Mouse (Mus musculus): ENCODE measurements around the gene Mapkap1. TPM values are rescaled to one million over a fixed set of nuclear protein-coding genes. Genes with fewer than 3 reads are reported as not detected.

Mapkap1 gene
- polyA plus RNA-seq, 1 experiment = 49.4 TPM

DNA sequence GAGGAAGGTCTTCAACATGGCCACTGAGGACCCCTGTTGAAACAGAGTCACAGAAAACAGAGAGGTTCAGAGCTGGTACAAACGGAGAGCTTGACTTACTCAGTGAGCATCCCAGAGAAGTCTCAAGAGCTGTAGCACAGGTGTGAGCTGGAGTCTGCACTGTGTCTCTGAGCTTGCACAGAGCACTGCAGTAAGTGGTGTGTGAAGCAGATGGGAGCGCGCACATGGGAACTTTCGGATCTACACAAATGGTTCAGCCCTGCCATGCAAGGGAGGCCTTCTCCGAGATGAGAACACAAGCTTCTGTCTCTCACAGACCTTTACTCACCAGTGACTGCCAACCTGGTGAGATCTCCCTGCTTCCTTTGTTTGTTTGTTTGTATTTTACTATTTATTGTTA lies 103.3 kb downstream of the Mapkap1 start:
- no peak for DNase-seq
- 93% methylated on average over 5 of the region's 5 CpGs for WGBS
- no peak for TF ChIP-seq POLR2A (IDR thresholded peaks at IDR 0.05; ENCODE audit: low read depth, low read length)
- no peak for TF ChIP-seq CTCF (conservative IDR thresholded peaks at IDR 0.05; ENCODE audit: insufficient read depth, insufficient read length, low read depth, low read length)

DNA sequence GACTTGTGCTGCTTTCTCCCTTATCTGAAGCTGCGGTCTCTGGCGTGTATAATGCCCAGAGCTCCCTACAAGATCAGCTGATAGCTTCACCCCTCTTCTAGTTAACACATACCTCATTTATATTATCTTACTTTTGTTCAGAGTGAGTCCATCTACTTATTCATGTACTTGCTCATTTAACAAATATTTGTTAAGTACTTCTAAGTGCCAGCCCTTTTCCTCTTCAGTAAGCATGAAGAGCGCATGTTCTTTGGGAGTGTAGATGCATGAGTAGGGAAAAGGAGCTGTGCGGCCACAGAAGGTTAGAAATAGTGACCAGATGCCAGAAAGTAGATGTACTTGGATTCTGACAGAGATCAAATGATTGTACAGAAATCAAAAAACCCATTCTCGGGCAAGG lies 108.7 kb downstream of the Mapkap1 start:
- 85% methylated on average over 5 of the region's 5 CpGs for WGBS
- no peak for TF ChIP-seq CTCF (conservative IDR thresholded peaks at IDR 0.05; ENCODE audit: insufficient read depth, insufficient read length, low read depth, low read length)
- TF ChIP-seq POLR2A (IDR thresholded peaks at IDR 0.05; ENCODE audit: low read depth, low read length) = no peak
- H3K4me1 ChIP-seq (ENCODE audit: control insufficient read depth, insufficient read depth, low read length) = no peaks in the 10 kb centered on the region
- H3K4me3 ChIP-seq (ENCODE audit: insufficient read depth, low read depth, low read length) = no peak overlapping the region
- DNase-seq = no peak
- no peaks in the 10 kb centered on the region for H3K27me3 ChIP-seq (replicated peaks; ENCODE audit: control insufficient read depth, insufficient read depth, low read length)
- no peak overlapping the region for H3K27ac ChIP-seq (ENCODE audit: insufficient read depth, low read depth, low read length)
- H3K36me3 ChIP-seq (ENCODE audit: control insufficient read depth, insufficient read depth, low read length) = no peaks in the 10 kb centered on the region

More for the DNA sequence above, 103.3 kb downstream of the Mapkap1 start:
- H3K36me3 ChIP-seq (ENCODE audit: control insufficient read depth, insufficient read depth, low read length) = no peaks in the 10 kb centered on the region
- H3K27ac ChIP-seq (ENCODE audit: insufficient read depth, low read depth, low read length) = no peak overlapping the region
- H3K4me3 ChIP-seq (ENCODE audit: insufficient read depth, low read depth, low read length) = no peak overlapping the region
- no peaks in the 10 kb centered on the region for H3K4me1 ChIP-seq (ENCODE audit: control insufficient read depth, insufficient read depth, low read length)
- H3K27me3 ChIP-seq (replicated peaks; ENCODE audit: control insufficient read depth, insufficient read depth, low read length) = no peaks in the 10 kb centered on the region

DNA sequence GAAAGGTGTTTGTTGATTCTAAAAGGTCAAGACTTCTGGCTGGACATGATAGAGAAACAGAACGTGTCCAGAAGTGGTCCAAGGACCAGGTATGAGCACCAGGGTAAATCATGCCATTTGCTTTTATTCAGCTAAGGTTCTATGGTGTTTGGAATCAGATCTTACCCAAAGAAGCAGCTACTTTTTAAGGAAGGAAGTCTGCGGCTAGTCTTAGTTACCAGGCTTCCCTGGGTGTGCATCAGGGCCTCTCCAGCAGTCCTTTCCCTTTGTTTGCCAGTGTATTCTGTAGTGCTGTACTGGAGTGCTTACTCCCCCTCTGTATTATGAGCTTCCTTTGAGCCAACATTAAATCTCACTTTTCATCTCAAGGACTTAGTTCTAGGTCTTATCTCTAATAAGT lies 111.5 kb downstream of the Mapkap1 start:
- Histone ChIP-seq H3K27ac (ENCODE audit: insufficient read depth, low read depth, low read length) (no peak overlapping the region), H3K4me3 (ENCODE audit: insufficient read depth, low read depth, low read length) (no peak overlapping the region), H3K36me3 (ENCODE audit: control insufficient read depth, insufficient read depth, low read length) (no peaks in the 10 kb centered on the region), H3K27me3 (replicated peaks; ENCODE audit: control insufficient read depth, insufficient read depth, low read length) (no peaks in the 10 kb centered on the region), H3K4me1 (ENCODE audit: control insufficient read depth, insufficient read depth, low read length) (no peaks in the 10 kb centered on the region)
- DNase-seq = no peak
- WGBS = 72% methylated on average over 2 of the region's 2 CpGs
- TF ChIP-seq POLR2A (IDR thresholded peaks at IDR 0.05; ENCODE audit: low read depth, low read length) = no peak
- no peak for TF ChIP-seq CTCF (conservative IDR thresholded peaks at IDR 0.05; ENCODE audit: insufficient read depth, insufficient read length, low read depth, low read length)

DNA sequence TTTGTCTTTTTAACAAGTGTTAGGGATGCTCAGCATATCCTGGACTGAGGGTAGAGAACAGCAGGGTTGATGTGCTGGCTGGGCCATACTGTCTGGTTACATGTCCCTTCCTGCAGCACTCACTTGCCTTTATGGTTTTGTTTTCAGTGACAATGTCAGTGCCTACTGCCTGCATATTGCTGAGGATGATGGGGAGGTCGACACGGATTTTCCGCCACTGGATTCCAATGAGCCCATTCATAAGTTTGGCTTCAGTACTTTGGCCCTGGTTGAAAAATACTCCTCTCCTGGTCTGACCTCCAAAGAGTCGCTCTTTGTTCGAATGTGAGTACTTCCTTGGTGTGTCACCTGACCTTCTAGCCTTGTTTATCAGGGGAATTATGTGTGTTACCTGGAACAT lies 112.0 kb downstream of the Mapkap1 start:
- DNase-seq = no peak
- H3K27ac ChIP-seq (ENCODE audit: insufficient read depth, low read depth, low read length) = no peak overlapping the region
- H3K36me3 ChIP-seq (ENCODE audit: control insufficient read depth, insufficient read depth, low read length) = no peaks in the 10 kb centered on the region
- 83% methylated on average over 5 of the region's 5 CpGs for WGBS
- TF ChIP-seq CTCF (conservative IDR thresholded peaks at IDR 0.05; ENCODE audit: insufficient read depth, insufficient read length, low read depth, low read length) (no peak), POLR2A (IDR thresholded peaks at IDR 0.05; ENCODE audit: low read depth, low read length) (no peak)
- H3K4me1 ChIP-seq (ENCODE audit: control insufficient read depth, insufficient read depth, low read length) = no peaks in the 10 kb centered on the region
- H3K4me3 ChIP-seq (ENCODE audit: insufficient read depth, low read depth, low read length) = no peak overlapping the region
- no peaks in the 10 kb centered on the region for H3K27me3 ChIP-seq (replicated peaks; ENCODE audit: control insufficient read depth, insufficient read depth, low read length)

DNA sequence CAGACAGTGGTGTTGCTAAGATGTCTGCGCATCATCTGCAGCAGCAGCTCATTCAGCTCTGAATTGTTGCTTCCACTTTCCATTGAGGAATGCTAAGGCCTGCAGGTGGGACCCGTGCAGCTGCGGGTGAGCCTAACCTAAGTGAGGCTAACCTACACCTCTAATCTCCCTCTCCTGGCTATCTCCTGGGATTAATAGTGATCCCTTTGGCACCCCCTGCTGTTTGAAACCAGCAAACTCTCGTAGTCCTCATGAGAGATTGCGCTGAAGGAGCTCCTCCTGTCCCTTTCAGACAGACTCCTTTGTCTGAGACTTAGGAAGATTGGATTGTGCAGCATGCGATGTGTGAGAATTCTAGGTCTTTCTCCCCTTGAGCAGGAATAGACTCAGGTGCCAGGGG lies 113.0 kb downstream of the Mapkap1 start:
- 46% methylated on average over 6 of the region's 6 CpGs for WGBS
- Histone ChIP-seq H3K36me3 (ENCODE audit: control insufficient read depth, insufficient read depth, low read length) (no peaks in the 10 kb centered on the region), H3K4me3 (ENCODE audit: insufficient read depth, low read depth, low read length) (no peak overlapping the region), H3K27ac (ENCODE audit: insufficient read depth, low read depth, low read length) (no peak overlapping the region), H3K27me3 (replicated peaks; ENCODE audit: control insufficient read depth, insufficient read depth, low read length) (no peaks in the 10 kb centered on the region), H3K4me1 (ENCODE audit: control insufficient read depth, insufficient read depth, low read length) (no peaks in the 10 kb centered on the region; the same call in 1 of the 2 replicates)
- no peak for TF ChIP-seq POLR2A (IDR thresholded peaks at IDR 0.05; ENCODE audit: low read depth, low read length)
- peak; percentile 57 for TF ChIP-seq CTCF (conservative IDR thresholded peaks at IDR 0.05; ENCODE audit: insufficient read depth, insufficient read length, low read depth, low read length)
- peak; percentile 54 for DNase-seq

DNA sequence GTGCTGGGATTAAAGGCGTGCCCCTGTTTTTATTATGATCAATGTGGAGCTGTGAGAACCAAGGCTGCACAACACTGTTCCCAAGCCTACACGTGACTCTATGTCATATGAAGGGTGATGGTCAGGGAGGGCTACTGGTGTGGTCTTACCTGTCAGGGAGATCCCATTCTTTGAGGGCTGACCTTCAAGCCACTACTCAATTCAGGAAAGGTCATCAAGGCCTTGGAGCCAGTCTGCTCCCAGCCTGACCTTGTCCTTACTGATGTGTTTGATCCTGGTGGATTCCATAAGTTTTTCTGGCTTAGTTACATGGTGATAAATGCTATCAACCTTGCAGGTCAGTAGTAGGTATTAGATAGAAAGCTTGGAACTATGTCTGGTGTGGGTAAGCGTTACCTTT lies 114.8 kb downstream of the Mapkap1 start:
- Histone ChIP-seq H3K4me3 (ENCODE audit: insufficient read depth, low read depth, low read length) (no peak overlapping the region), H3K4me1 (ENCODE audit: control insufficient read depth, insufficient read depth, low read length) (peaks cover 5% of the 10 kb centered on the region; the same call in 1 of the 2 replicates), H3K36me3 (ENCODE audit: control insufficient read depth, insufficient read depth, low read length) (no peaks in the 10 kb centered on the region), H3K27ac (ENCODE audit: insufficient read depth, low read depth, low read length) (no peak overlapping the region), H3K27me3 (replicated peaks; ENCODE audit: control insufficient read depth, insufficient read depth, low read length) (no peaks in the 10 kb centered on the region)
- TF ChIP-seq CTCF (conservative IDR thresholded peaks at IDR 0.05; ENCODE audit: insufficient read depth, insufficient read length, low read depth, low read length) = no peak
- no peak for TF ChIP-seq POLR2A (IDR thresholded peaks at IDR 0.05; ENCODE audit: low read depth, low read length)
- 91% methylated on average over 3 of the region's 3 CpGs for WGBS
- no peak for DNase-seq

DNA sequence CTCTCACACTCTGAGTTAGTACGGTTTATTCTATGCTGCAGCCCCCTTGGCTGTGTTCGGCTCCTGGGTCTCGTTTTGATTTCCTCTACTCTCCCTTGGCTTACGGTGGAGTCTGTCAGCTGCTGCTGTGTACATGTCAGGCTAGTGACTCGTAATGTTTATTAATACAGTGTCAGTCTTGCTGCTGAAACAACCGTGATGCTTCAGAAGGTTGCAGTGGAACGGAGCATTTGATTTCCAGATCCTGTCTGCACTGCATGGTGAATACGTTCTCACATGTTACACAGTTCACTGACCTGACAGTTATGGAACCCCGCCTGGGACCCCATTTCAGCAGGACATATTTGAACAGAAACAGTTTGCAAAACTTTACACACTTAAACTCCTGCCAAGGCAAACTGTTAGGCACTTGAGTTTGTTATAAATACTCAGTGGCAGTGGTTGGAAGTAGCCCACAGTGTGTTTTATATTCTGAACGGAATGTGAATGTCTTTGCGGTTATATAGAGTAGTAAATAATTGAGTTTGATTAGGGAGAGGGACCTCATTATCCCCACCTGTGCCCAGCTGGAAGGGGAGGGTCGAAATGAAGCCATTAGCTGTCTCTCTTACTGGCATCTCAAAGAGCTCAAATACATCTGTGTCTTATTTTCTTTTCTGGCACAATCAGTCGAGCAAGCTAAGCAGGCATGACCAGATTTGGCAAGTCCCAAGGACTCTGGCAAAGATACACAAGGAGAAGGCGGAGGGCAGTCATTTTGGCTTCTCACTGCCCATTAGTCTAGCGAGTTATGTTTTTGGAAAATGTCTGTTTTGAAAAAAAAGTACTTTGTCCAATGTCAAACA lies 120.2 kb downstream of the Mapkap1 start:
- WGBS = 49% methylated on average over 15 of the region's 15 CpGs
- H3K27me3 ChIP-seq (replicated peaks; ENCODE audit: control insufficient read depth, insufficient read depth, low read length) = no peaks in the 10 kb centered on the region
- H3K27ac ChIP-seq (ENCODE audit: insufficient read depth, low read depth, low read length) = peak overlapping the region; percentile 2; the same call in 1 of the 2 replicates
- TF ChIP-seq CTCF (conservative IDR thresholded peaks at IDR 0.05; ENCODE audit: insufficient read depth, insufficient read length, low read depth, low read length) (no peak), POLR2A (IDR thresholded peaks at IDR 0.05; ENCODE audit: low read depth, low read length) (no peak)
- peak; percentile 64 for DNase-seq
- no peak overlapping the region for H3K4me3 ChIP-seq (ENCODE audit: insufficient read depth, low read depth, low read length)
- H3K4me1 ChIP-seq (ENCODE audit: control insufficient read depth, insufficient read depth, low read length) = peaks cover 9% of the 10 kb centered on the region; the same call in 1 of the 2 replicates
- no peaks in the 10 kb centered on the region for H3K36me3 ChIP-seq (ENCODE audit: control insufficient read depth, insufficient read depth, low read length)
